Comparison of ENCODE assay signal across 13 mouse cellular contexts in genomic region chr9:97772431-97772830, GRCm38 (mm10).
"Had no signal": no experiment of that assay in that cellular context is flagged by ENCODE, and none has a peak within 500 bp of the region (broad histone marks: within the 10 kb centered on the region; RNA-seq: fewer than 3 reads in every experiment).

No protein-coding gene starts in this region.

- H3K4me2 ChIP-seq: kidney, embryonic 15.5 days; limb, embryonic 15.5 days; liver, embryonic 12.5 days; lung, embryonic 14.5 days; midbrain, embryonic 12.5 days; neural tube, embryonic 15.5 days had no signal

- H3K4me3 ChIP-seq: kidney, embryonic 15.5 days; limb, embryonic 15.5 days; liver, embryonic 12.5 days; midbrain, embryonic 12.5 days; neural tube, embryonic 15.5 days had no signal

- H3K9ac ChIP-seq: kidney, embryonic 15.5 days; limb, embryonic 15.5 days; liver, embryonic 12.5 days; lung, embryonic 14.5 days; midbrain, embryonic 12.5 days; neural tube, embryonic 15.5 days had no signal

- H3K36me3 ChIP-seq: kidney, embryonic 15.5 days; limb, embryonic 15.5 days; liver, embryonic 12.5 days; midbrain, embryonic 12.5 days; neural tube, embryonic 15.5 days had no signal

- H3K27me3 ChIP-seq: kidney, embryonic 15.5 days; limb, embryonic 15.5 days; liver, embryonic 12.5 days; midbrain, embryonic 12.5 days; neural tube, embryonic 15.5 days had no signal

- H3K9me3 ChIP-seq: kidney, embryonic 15.5 days; limb, embryonic 15.5 days; liver, embryonic 12.5 days; midbrain, embryonic 12.5 days; neural tube, embryonic 15.5 days had no signal

- H3K4me1 ChIP-seq: limb, embryonic 15.5 days; liver, embryonic 12.5 days; midbrain, embryonic 12.5 days; neural tube, embryonic 15.5 days had no signal

- DNase-seq: kidney, adult 2 months; kidney, postnatal 14 days; lung, embryonic 14.5 days; lung, postnatal 10 days; lung, postnatal 4 days; right cerebral cortex, adult 18-20 months; right cerebral cortex, postnatal 25 days; thymus, postnatal 36 days had no signal

- ATAC-seq: liver, embryonic 12.5 days had no signal

- H3K27ac ChIP-seq: kidney, embryonic 15.5 days; limb, embryonic 15.5 days; liver, embryonic 12.5 days; midbrain, embryonic 12.5 days; neural tube, embryonic 15.5 days had no signal
